ENCODE assay signal across 19 mouse cellular contexts in genomic region chr4:104515681-104516080, GRCm38 (mm10).
DNase-seq lines count a peak whose midpoint lies in the region; ATAC-seq lines count a peak whose summit lies in the region.
"Had no signal": no experiment of that assay in that cellular context is flagged by ENCODE, and none has a peak within 500 bp of the region (broad histone marks: within the 10 kb centered on the region; RNA-seq: fewer than 3 reads in every experiment).

No protein-coding gene starts in this region.

- no peaks in the 10 kb centered on the region for H3K9me3 ChIP-seq in kidney, embryonic 15.5 days (replicated peaks)
- H3K9me3 ChIP-seq: embryonic facial prominence, embryonic 15.5 days; forebrain, embryonic 10.5 days; heart, embryonic 12.5 days; hindbrain, embryonic 10.5 days had no signal

- H3K36me3 ChIP-seq in kidney, embryonic 15.5 days = no peaks in the 10 kb centered on the region
- H3K36me3 ChIP-seq: embryonic facial prominence, embryonic 15.5 days; forebrain, embryonic 10.5 days; heart, embryonic 12.5 days; hindbrain, embryonic 10.5 days had no signal

- H3K9ac ChIP-seq in kidney, embryonic 15.5 days = no peak overlapping the region
- H3K9ac ChIP-seq: embryonic facial prominence, embryonic 15.5 days; heart, embryonic 12.5 days; hindbrain, embryonic 14.5 days had no signal

- WGBS in kidney, embryonic 15.5 days = 64% methylated on average over 5 of the region's 5 CpGs

- H3K4me3 ChIP-seq in kidney, embryonic 15.5 days (replicated peaks) = no peak overlapping the region
- H3K4me3 ChIP-seq: embryonic facial prominence, embryonic 15.5 days; erythroblast, embryonic 14.5 days; forebrain, embryonic 10.5 days; gastrocnemius, adult 2 months; heart, embryonic 12.5 days; hindbrain, embryonic 10.5 days had no signal

- no peak overlapping the region for H3K27ac ChIP-seq in kidney, embryonic 15.5 days
- H3K27ac ChIP-seq: embryonic facial prominence, embryonic 15.5 days; forebrain, embryonic 10.5 days; gastrocnemius, adult 2 months; hindbrain, embryonic 10.5 days; hindbrain, embryonic 14.5 days had no signal

- H3K27me3 ChIP-seq in kidney, embryonic 15.5 days = no peaks in the 10 kb centered on the region
- H3K27me3 ChIP-seq: CH12.LX; embryonic facial prominence, embryonic 15.5 days had no signal

- peaks cover 5% of the 10 kb centered on the region; the same call in 1 of the 2 replicates for H3K4me1 ChIP-seq in kidney, embryonic 15.5 days
- H3K4me1 ChIP-seq: embryonic facial prominence, embryonic 15.5 days; heart, embryonic 12.5 days had no signal

- ATAC-seq in kidney, embryonic 15.5 days (replicated peaks; ENCODE audit: low FRiP score) = no peak
- ATAC-seq: inflammation-experienced regulatory T-cells, adult 6 months; Patski had no signal

- DNase-seq in cerebellum, postnatal 14 days = peak; percentile 36 to 59
- no peak for DNase-seq in cerebellum, adult 11-12 months
- peak; percentile 33 for DNase-seq in kidney, postnatal 10 days
- peak; percentile 29 for DNase-seq in right cerebral cortex, postnatal 4 days
- no peak for DNase-seq in right cerebral cortex, postnatal 10 days (ENCODE audit: low spot score in 2 of 2)
- DNase-seq: adrenal gland, adult 2 months; adrenal gland, postnatal 25 days; gastrocnemius, adult 2 months; gastrocnemius, postnatal 25 days had no signal

- H3K4me2 ChIP-seq in kidney, embryonic 15.5 days = no peak overlapping the region
- H3K4me2 ChIP-seq: embryonic facial prominence, embryonic 15.5 days; heart, embryonic 12.5 days; hindbrain, embryonic 14.5 days had no signal

Comparison
In these comparisons a context has a peak if more than half of its experiments do, and no peak if none do; other contexts are left out.
1. DNase-seq: peak in cerebellum, postnatal 14 days (2 of 2), kidney, postnatal 10 days (single experiment) and right cerebral cortex, postnatal 4 days (single experiment); none in cerebellum, adult 11-12 months (single experiment) and right cerebral cortex, postnatal 10 days (0 of 2).